8 mouse cellular contexts compared by ENCODE assay signal in genomic region chr9:72753741-72754140, GRCm38 (mm10). TPM values are rescaled to one million over a fixed set of nuclear protein-coding genes. Genes with fewer than 3 reads are reported as not detected.
DNase-seq lines count a peak whose midpoint lies in the region; ATAC-seq and TF ChIP-seq lines count a peak whose summit lies in the region.

No protein-coding gene starts in this region.

- no peak for TF ChIP-seq CTCF in lung, adult 2 months (IDR thresholded peaks at IDR 0.05; ENCODE audit: insufficient read depth, low read length)

- no peak overlapping the region for H3K4me3 ChIP-seq in lung, adult 2 months (replicated peaks; ENCODE audit: extremely low read depth, low read depth, low read length)
- H3K4me3 ChIP-seq in embryonic facial prominence, embryonic 11.5 days (ENCODE audit: low read depth, low read length) = no peak overlapping the region
- H3K4me3 ChIP-seq in hindbrain, embryonic 16.5 days (ENCODE audit: low read length) = no peak overlapping the region

- H3K4me2 ChIP-seq in embryonic facial prominence, embryonic 11.5 days (ENCODE audit: low read depth, low read length) = no peak overlapping the region
- H3K4me2 ChIP-seq in hindbrain, embryonic 16.5 days (ENCODE audit: low read length) = no peak overlapping the region

- ATAC-seq in embryonic facial prominence, embryonic 11.5 days (replicated peaks; ENCODE audit: insufficient number of reproducible peaks, low FRiP score, low TSS enrichment, low read depth) = peak; percentile 1; the same call in 1 of the 2 replicates
- peak; percentile 73 for ATAC-seq in hindbrain, embryonic 16.5 days

- H3K9ac ChIP-seq in embryonic facial prominence, embryonic 11.5 days (replicated peaks; ENCODE audit: low read length) = no peak overlapping the region
- H3K9ac ChIP-seq in hindbrain, embryonic 16.5 days (ENCODE audit: low read depth, low read length) = no peak overlapping the region

- DNase-seq in lung, postnatal 10 days = peak; percentile 32
- no peak for DNase-seq in lung, adult 2 months
- peak; percentile 79 for DNase-seq in embryonic facial prominence, embryonic 11.5 days (ENCODE audit: low spot score)
- DNase-seq in retina, postnatal 1 day = peak; percentile 79
- no peak for DNase-seq in spleen, adult 12 weeks (ENCODE audit: low spot score)
- no peak for DNase-seq in adrenal gland, postnatal 25 days
- DNase-seq in layer of hippocampus, adult 9-11 months = no peak

- TF ChIP-seq POLR2A in lung, adult 2 months (IDR thresholded peaks at IDR 0.05; ENCODE audit: borderline replicate concordance, extremely low read depth, low read depth, low read length) = no peak

- 25% methylated on average over 7 of the region's 7 CpGs for WGBS in lung, adult 2 months
- WGBS in embryonic facial prominence, embryonic 11.5 days = 10% methylated on average over 7 of the region's 7 CpGs
- WGBS in hindbrain, embryonic 16.5 days = 6% methylated on average over 7 of the region's 7 CpGs

- H3K9me3 ChIP-seq in embryonic facial prominence, embryonic 11.5 days (replicated peaks; ENCODE audit: control insufficient read depth, low read length) = no peaks in the 10 kb centered on the region
- no peaks in the 10 kb centered on the region for H3K9me3 ChIP-seq in hindbrain, embryonic 16.5 days (ENCODE audit: control insufficient read depth, low read length)

- no peak overlapping the region for H3K27ac ChIP-seq in embryonic facial prominence, embryonic 11.5 days (replicated peaks; ENCODE audit: low read depth, low read length)
- H3K27ac ChIP-seq in hindbrain, embryonic 16.5 days (ENCODE audit: low read depth, low read length) = peak overlapping the region; percentile 25; the same call in 1 of the 2 replicates

- H3K4me1 ChIP-seq in lung, adult 2 months (ENCODE audit: control insufficient read depth, insufficient read depth, low read length) = no peaks in the 10 kb centered on the region; the same call in 1 of the 2 replicates
- no peaks in the 10 kb centered on the region for H3K4me1 ChIP-seq in embryonic facial prominence, embryonic 11.5 days (ENCODE audit: control insufficient read depth, insufficient read depth, low read length)
- H3K4me1 ChIP-seq in hindbrain, embryonic 16.5 days (ENCODE audit: control insufficient read depth, insufficient read depth, low read depth, low read length) = peaks cover 6% of the 10 kb centered on the region; the same call in 1 of the 2 replicates

- no peaks in the 10 kb centered on the region; the same call in 1 of the 2 replicates for H3K36me3 ChIP-seq in embryonic facial prominence, embryonic 11.5 days (replicated peaks; ENCODE audit: control insufficient read depth, insufficient read depth, low read depth, low read length)
- peaks cover 6% of the 10 kb centered on the region for H3K36me3 ChIP-seq in hindbrain, embryonic 16.5 days (ENCODE audit: control insufficient read depth, insufficient read depth, low read length)

- no peaks in the 10 kb centered on the region for H3K27me3 ChIP-seq in embryonic facial prominence, embryonic 11.5 days (ENCODE audit: control insufficient read depth, insufficient read depth, low read length)
- no peaks in the 10 kb centered on the region for H3K27me3 ChIP-seq in hindbrain, embryonic 16.5 days (replicated peaks; ENCODE audit: control insufficient read depth, insufficient read depth, low read length)

RNA-seq across cellular contexts. Expression of gene Prtg, which starts 52.9 kb away (rescaled TPM):
- 0.04 and 0.05 TPM in 2 replicates for polyA plus RNA-seq in lung, adult 2 months (2012; rRNA removed)
- 3.8 and 3.9 TPM in 2 replicates for polyA plus RNA-seq in embryonic facial prominence, embryonic 11.5 days (2014; fragmentation: Nextera tagmentation; extraction: Ambion mirVana)
- 0.40 and 0.51 TPM in 2 replicates for polyA plus RNA-seq in hindbrain, embryonic 16.5 days (2015; fragmentation: Nextera tagmentation; extraction: Ambion mirVana)
- total RNA-seq in adrenal gland, postnatal 25 days (2021) = 0.43 and 0.58 TPM in 2 replicates

Comparison
In these comparisons a context has a peak if more than half of its experiments do, and no peak if none do; other contexts are left out.
1. DNase-seq: peak in lung, postnatal 10 days (single experiment), embryonic facial prominence, embryonic 11.5 days (single experiment) and retina, postnatal 1 day (single experiment); none in lung, adult 2 months (single experiment), spleen, adult 12 weeks (single experiment), adrenal gland, postnatal 25 days (single experiment) and layer of hippocampus, adult 9-11 months (single experiment).